Mouse (Mus musculus) testis, adult 2 months (tissue): ENCODE results near the gene Prkn.

ENCODE experiments used
- CTCF ChIP-seq: fragments of 200-500 bp; IDR thresholded peaks from 2 replicates; pipeline ENCODE4 v1.5.1; 2012; ENCODE audit warnings: low read depth, mild to moderate bottlenecking, inconsistent platforms, low read length, moderate library complexity; ENCODE audit not compliant: control insufficient read depth, insufficient read depth, insufficient replicate concordance
- POLR2A ChIP-seq: fragments of 200-500 bp; IDR thresholded peaks from 2 replicates; pipeline ENCODE4 v1.6.1; 2012; ENCODE audit warnings: low read depth, mild to moderate bottlenecking, inconsistent platforms, low read length, moderate library complexity; ENCODE audit not compliant: control insufficient read depth

DNA sequence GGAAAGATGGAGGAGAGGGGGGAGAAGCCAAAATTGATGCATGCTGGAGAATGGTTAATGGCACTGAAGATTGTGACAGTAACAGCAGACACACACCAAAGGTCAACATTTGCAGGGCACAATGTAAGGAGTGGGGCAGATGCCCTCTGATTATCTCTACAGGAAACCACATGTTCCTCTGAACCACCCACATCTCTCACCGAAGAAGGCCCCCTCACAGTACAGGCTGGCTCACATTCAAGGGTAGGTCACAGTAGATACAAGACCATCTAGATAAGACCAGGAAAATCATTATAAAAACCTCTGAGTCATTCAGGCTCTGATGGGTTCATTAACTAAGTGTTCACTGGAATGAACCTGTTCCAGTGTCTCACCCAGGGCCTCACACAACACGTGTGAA lies 1005.3 kb downstream of the Prkn start:
- TF ChIP-seq POLR2A (no peak), CTCF (no peak)
